Mouse (Mus musculus): ENCODE data around the gene Ddr2.
A peak's percentile ranks its signal among the peaks of the same experiment; 100 is the strongest.
"Not testable (repeated sequence)": the region's sequence is repeated elsewhere in the genome, so short reads cannot be mapped to it uniquely, and the experiment has no call there.

The Ddr2 gene

GRCm38 (mm10) chr1:170034961-170035360 is 75.6 kb downstream of the Ddr2 start:
- DNase-seq: no peak

- DNase-seq: peak; percentile 20
These were observed 78.9 kb downstream of the Ddr2 start for GRCm38 (mm10) chr1:170031656-170032055.

GRCm38 (mm10) chr1:170014784-170015183 is 95.8 kb downstream of the Ddr2 start:
- no peak for DNase-seq

- DNase-seq: peak; percentile 30
These were observed 99.7 kb downstream of the Ddr2 start for GRCm38 (mm10) chr1:170010716-170011505.

DNA sequence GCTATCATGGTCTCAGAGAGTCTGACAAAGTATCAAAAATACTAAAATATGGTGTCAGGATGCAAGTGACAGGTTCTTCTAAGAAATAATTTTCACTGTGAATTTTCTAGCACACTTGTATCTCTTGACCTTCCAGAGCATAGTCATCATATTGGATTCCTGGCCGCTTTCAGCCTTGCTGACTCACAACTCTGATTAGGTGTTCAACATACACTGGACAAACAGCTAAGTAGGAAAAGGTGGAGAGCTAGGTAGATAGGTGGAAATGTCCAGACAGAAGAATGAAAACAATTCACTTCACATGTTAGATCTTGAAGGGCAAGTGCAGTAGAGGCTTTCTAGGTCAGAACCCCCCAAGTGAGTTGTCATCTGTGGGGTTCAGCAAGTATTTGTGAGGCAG is 101.3 kb downstream of the Ddr2 start:
- DNase-seq: no peak

- DNase-seq: no peak
These were observed 101.9 kb downstream of the Ddr2 start for GRCm38 (mm10) chr1:170008432-170009220.

GRCm38 (mm10) chr1:170006516-170006915 is 104.0 kb downstream of the Ddr2 start:
- DNase-seq: peak; percentile 23

DNA sequence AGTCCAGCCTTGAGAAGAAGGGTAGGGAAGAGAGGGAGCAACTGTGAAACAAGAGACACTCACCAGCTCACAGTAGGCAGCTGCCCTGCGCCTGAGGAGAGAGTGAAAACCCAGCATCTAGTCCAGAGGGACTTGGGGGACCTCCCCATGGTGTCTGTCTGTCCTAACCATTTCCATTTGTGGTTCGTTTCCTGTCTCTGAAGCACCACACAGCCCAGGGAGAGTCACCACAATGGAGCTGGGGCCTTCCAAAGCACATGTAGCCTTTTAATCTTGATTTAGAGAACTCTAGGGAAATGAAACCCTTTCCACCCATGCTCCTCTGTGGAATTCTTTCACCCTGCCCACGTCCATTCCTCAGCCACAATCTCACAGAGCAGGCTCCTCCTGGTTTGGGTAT is 105.3 kb downstream of the Ddr2 start:
- DNase-seq: no peak

GRCm38 (mm10) chr1:169993901-169994300 is 116.7 kb downstream of the Ddr2 start:
- DNase-seq: not testable (repeated sequence)

DNA sequence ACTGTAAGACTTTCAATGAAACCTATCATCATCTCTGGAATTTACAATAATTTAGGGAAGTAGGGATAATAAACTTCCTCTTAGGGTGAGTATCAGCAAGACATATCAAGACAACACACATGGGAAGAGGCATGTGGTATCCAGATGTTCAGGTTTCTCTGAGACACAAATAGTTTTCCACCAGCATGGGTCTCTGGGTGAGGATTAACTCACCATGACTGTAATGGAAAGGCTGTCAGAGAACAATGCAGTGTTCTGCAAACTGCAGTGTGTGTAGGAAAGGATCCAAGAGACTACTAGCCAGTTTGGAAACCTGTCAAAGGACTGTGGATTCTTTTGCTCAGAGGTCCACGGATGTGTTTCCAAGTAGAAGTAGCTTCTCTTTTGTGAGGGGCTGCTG is 124.4 kb downstream of the Ddr2 start:
- DNase-seq: no peak

DNA sequence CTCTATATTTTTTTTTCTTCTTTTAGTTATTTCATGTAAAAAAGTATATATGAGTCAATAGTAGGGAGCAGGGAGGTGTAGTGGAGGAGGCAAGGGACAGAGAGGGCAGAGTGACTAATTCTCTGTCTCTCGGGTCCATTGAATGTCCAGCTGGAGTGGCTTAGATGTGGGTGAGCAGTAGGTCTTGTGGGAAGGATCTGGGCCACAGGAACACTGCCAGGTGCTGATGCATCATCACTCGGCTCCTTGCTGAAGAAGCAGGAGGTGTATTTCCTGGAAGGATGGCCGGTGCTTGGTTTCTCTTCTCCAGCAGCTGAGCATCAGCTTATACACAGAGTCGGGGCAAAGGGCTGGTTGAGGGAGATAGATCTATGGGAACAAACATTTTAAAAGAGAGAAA is 132.9 kb downstream of the Ddr2 start:
- no peak for DNase-seq

- no peak for DNase-seq
These were observed 138.6 kb downstream of the Ddr2 start for GRCm38 (mm10) chr1:169971998-169972397.

DNA sequence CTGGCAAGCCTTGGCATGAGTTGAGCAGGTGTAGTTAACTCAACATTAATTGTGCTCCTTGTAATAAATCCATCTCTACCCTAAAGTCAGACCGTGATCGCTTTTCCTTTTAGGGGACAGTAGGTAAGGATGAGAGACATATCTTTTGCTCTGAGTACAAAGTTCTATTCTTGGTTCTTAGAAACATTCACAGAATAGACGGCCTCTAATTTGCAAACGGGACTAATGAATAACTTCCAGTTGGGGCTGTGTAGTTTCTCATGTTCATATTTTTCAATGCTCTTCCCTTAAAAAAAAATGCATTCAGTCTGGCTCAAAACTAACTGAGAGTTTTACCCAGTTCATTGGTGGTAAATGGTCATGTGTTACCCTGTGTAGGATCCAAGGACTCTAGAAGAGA is 139.6 kb downstream of the Ddr2 start:
- DNase-seq: no peak

DNA sequence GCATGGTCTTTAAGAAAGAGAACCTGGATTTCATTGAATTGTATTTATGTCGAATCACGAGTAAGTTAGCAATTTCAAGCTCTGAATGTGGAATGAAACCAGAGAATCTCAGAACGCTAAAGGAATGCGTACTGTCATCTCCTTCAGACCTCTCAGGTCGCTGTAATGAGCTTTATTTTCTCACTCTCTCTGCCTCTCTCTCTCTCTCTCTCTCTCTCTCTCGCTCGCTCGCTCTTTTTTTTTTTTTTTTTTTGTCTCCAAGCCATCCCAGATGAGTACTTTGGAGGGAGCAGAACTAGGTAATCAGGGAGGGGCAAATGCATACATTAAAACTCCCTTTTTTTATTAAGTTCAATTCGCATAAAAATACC is 141.1 kb downstream of the Ddr2 start:
- no peak for DNase-seq

GRCm38 (mm10) chr1:169968792-169969515 is 141.6 kb downstream of the Ddr2 start, which contains the start of gene Hsd17b7:
Gene Hsd17b7 (minus strand): TSS chr1:169969241.
- peak; percentile 99 for DNase-seq

GRCm38 (mm10) chr1:169953106-169953505 is 157.5 kb downstream of the Ddr2 start:
- no peak for DNase-seq

DNA sequence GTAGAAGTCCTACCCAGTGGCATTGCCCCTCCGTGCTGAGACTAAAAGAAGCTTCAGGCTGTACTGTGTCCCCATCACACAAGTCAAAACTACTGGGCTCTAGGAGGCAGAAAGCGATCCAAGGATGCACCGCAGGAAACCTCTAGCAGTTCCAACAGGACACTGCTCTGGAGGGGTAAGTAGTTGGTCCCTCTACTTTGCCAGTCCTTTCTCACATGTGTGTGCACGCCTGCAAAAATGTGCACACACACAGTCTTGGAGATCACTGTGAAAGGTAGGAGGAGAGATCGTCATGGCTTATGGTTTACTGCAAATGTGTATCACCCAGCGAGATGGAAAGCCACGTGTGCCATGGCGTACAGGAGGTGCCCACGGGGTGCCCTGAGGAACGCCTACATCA is 157.9 kb downstream of the Ddr2 start:
- DNase-seq: no peak

DNA sequence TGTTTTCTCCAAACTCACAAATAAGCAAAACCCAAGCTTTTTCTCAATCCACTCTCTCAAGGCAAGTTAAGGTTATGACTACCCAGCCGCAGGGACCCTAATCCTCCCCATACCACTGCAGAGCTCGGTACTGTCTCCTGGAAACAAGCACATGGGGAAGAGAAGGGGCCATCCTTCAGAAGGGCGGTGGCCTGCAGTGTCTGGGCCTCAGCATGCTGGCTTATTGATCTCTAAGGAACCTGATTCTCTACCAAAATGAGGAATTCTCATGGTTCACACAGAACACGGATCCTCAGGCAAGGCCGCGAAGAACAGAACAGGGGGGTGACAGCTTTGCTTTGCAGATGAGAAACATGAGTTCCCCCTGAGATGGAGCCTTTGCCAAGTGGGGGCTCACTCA is 159.0 kb downstream of the Ddr2 start:
- DNase-seq: no peak

DNA sequence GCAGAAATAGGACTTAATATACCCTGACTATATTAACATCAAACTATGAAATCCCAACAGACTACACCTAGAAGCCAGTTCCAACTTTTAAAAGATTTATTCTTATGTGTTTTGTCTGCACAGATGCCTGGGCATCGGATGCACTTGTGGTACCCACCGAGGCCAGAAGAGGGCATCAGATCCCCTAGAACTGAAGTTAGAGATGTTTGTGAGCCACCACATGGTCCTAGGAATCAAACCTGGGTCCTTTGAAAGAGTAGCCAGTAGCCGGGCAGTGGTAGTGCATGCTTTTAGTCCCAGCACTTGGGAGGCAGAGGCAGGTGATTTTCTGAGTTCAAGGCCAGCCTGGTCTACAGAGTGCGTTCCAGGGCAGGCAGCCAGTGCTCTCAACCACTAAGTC is 159.9 kb downstream of the Ddr2 start:
- no peak for DNase-seq

GRCm38 (mm10) chr1:169949981-169950380 is 160.6 kb downstream of the Ddr2 start:
- DNase-seq: no peak

DNA sequence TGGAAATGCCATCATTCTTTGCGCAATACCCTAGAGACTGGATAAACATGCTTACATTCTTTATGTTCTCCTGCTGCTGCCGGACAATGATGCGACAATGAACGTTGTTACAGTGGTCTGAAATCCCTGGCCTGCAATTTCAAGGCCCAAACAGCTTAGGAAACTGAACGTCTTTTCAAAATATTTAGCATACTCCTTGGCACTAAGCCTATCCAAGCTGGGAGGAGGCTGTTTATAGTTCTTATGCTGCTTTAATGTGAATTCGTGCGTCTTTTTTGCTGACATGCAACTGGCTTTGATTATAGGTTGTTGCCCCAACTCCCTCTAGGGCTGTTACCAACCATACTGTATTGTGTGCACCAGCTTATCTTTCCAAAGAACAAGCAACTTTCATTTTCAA is 161.7 kb downstream of the Ddr2 start:
- no peak for DNase-seq

DNA sequence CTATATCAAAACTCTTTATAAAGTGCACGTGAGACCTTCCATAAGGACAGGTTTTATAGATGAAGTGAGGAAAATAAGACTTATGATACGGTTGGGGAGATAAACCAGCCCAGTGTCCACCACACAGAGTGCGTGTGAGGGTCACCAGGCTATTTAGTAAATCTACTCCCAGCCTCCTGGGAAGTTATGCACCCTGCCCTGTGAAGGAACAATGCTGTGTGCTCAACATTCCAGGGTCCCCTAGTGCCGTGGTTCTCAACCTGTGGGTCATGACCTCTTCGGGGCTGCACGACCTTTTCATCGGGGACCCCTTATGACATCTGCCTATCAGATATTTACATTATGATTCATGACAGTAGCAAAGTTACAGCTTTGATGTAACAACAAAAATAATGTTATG is 162.3 kb downstream of the Ddr2 start:
- no peak for DNase-seq

GRCm38 (mm10) chr1:169947654-169948053 is 162.9 kb downstream of the Ddr2 start:
- no peak for DNase-seq

DNA sequence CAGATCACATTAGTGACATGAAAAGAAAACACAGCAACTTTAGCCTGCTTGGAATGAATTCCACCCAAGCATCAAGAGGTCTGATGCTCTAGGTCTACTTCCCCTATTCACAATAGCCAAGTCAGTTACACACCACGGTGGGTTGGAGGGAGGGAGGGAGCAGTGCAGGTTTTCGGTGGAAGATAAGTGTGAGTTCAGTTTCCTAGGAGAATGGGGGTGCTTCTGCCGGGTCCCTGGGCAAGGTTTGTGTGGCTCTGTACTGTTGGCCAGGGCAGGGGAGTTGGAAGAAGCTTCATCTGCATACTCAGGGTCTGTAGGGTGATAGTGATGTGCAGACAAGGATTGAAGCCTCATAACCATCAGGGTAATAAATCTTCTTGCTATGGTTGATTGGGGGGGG is 164.6 kb downstream of the Ddr2 start:
- no peak for DNase-seq

Data from kidney, adult 11 months (tissue).